ENCODE assay signal across 10 mouse cellular contexts in the genomic region with DNA sequence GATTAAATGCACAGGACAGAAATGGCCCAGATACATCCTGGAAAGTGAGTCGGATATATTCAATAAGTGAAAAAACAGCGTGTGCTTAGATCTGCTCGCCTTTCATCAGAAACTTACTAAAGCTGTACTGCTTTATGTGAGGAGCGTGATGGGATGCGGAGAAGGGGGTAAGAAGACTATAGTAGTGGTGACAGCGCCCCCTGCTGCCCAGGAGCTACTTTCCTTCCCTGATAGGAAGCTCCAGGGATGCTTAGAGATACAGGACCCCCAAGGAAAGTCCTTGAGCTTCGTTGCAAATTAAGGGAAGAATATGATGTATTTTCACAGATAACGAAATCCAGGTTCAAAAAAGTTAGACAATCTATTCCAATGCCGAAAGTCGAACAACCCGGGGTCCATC. TPM values are rescaled to one million over a fixed set of nuclear protein-coding genes. Genes with fewer than 3 reads are reported as not detected.
DNase-seq lines count a peak whose midpoint lies in the region; ATAC-seq and TF ChIP-seq lines count a peak whose summit lies in the region.
"Had no signal": no experiment of that assay in that cellular context is flagged by ENCODE, and none has a peak within 500 bp of the region (broad histone marks: within the 10 kb centered on the region; RNA-seq: fewer than 3 reads in every experiment).

No protein-coding gene starts in this region.

- no peak overlapping the region for H3K4me3 ChIP-seq in kidney, adult 2 months (ENCODE audit: insufficient read depth, low read depth, low read length)
- H3K4me3 ChIP-seq in kidney, embryonic 14.5 days (ENCODE audit: low read length) = no peak overlapping the region
- no peak overlapping the region for H3K4me3 ChIP-seq in hindbrain, embryonic 11.5 days (ENCODE audit: low read depth, low read length)

- H3K27ac ChIP-seq in kidney, adult 2 months (ENCODE audit: insufficient read depth, low read depth, low read length) = no peak overlapping the region
- no peak overlapping the region for H3K27ac ChIP-seq in kidney, embryonic 14.5 days (ENCODE audit: low read depth, low read length)
- H3K27ac ChIP-seq in hindbrain, embryonic 11.5 days (ENCODE audit: low read depth, low read length) = no peak overlapping the region

- no peaks in the 10 kb centered on the region for H3K36me3 ChIP-seq in kidney, adult 2 months (ENCODE audit: control insufficient read depth, insufficient read depth, low read length)
- no peaks in the 10 kb centered on the region for H3K36me3 ChIP-seq in kidney, embryonic 14.5 days (ENCODE audit: control insufficient read depth, insufficient read depth, low read length)
- H3K36me3 ChIP-seq in hindbrain, embryonic 11.5 days (ENCODE audit: control insufficient read depth, insufficient read depth, low read length) = no peaks in the 10 kb centered on the region

- no peak for ATAC-seq in kidney, embryonic 14.5 days (ENCODE audit: low FRiP score, low TSS enrichment)
- ATAC-seq in hindbrain, embryonic 11.5 days (ENCODE audit: low FRiP score) = no peak

- no peak for TF ChIP-seq POLR2A in kidney, adult 2 months (IDR thresholded peaks at IDR 0.05; ENCODE audit: low read depth, low read length)

- H3K9ac ChIP-seq in kidney, embryonic 14.5 days (ENCODE audit: low read depth, low read length) = no peak overlapping the region
- no peak overlapping the region for H3K9ac ChIP-seq in hindbrain, embryonic 11.5 days (ENCODE audit: low read depth, low read length)

- TF ChIP-seq CTCF in kidney, adult 2 months (conservative IDR thresholded peaks at IDR 0.05; ENCODE audit: insufficient read depth, insufficient read length, low read depth, low read length) = peak; percentile 51

- H3K27me3 ChIP-seq in kidney, adult 2 months (replicated peaks; ENCODE audit: control insufficient read depth, insufficient read depth, low read length) = no peaks in the 10 kb centered on the region
- H3K27me3 ChIP-seq in kidney, embryonic 14.5 days (ENCODE audit: control insufficient read depth, insufficient read depth, low read length) = no peaks in the 10 kb centered on the region
- no peaks in the 10 kb centered on the region for H3K27me3 ChIP-seq in hindbrain, embryonic 11.5 days (ENCODE audit: control insufficient read depth, insufficient read depth, low read length)

- no peaks in the 10 kb centered on the region for H3K9me3 ChIP-seq in kidney, embryonic 14.5 days (ENCODE audit: control insufficient read depth, low read length)
- H3K9me3 ChIP-seq in hindbrain, embryonic 11.5 days (ENCODE audit: control insufficient read depth, low read length) = no peaks in the 10 kb centered on the region

- peak; percentile 14 for DNase-seq in kidney, adult 2 months
- peak; percentile 18 for DNase-seq in Muller cell, postnatal 12 days (ENCODE audit: inconsistent ontology term)
- DNase-seq in cerebellum, adult 8-10 months = peak; percentile 16
- DNase-seq in hindbrain, embryonic 11.5 days (ENCODE audit: low spot score) = peak; percentile 87
- peak; percentile 60 to 78 for DNase-seq in left cerebral cortex, postnatal 25 days (ENCODE audit: low spot score in 2 of 2)
- peak; percentile 86 for DNase-seq in right cerebral cortex, postnatal 14 days
- no peak for DNase-seq in heart, postnatal 25 days (ENCODE audit: low spot score)

- H3K4me2 ChIP-seq in kidney, embryonic 14.5 days (replicated peaks; ENCODE audit: low read depth, low read length) = no peak overlapping the region
- H3K4me2 ChIP-seq in hindbrain, embryonic 11.5 days (replicated peaks; ENCODE audit: low read depth, low read length) = no peak overlapping the region; the same call in 1 of the 2 replicates

- no peaks in the 10 kb centered on the region for H3K4me1 ChIP-seq in kidney, adult 2 months (ENCODE audit: control insufficient read depth, insufficient read depth, low read length)
- no peaks in the 10 kb centered on the region for H3K4me1 ChIP-seq in kidney, embryonic 14.5 days (ENCODE audit: control insufficient read depth, insufficient read depth, low read length)
- no peaks in the 10 kb centered on the region for H3K4me1 ChIP-seq in hindbrain, embryonic 11.5 days (replicated peaks; ENCODE audit: control insufficient read depth, insufficient read depth, low read length)

- intact Hi-C loops in left cerebral cortex, postnatal 25 days (cut with DNase I) = no loop called here
- intact Hi-C loops in heart, postnatal 25 days (cut with DNase I) = no loop called here

- WGBS in kidney, adult 2 months = 37% methylated on average over 11 of the region's 11 CpGs
- WGBS in kidney, embryonic 14.5 days = 37% methylated on average over 11 of the region's 11 CpGs
- 32% methylated on average over 11 of the region's 11 CpGs for WGBS in hindbrain, embryonic 11.5 days

RNA-seq across cellular contexts. Expression of gene Dmrtb1, which starts 17.1 kb away (rescaled TPM):
- polyA plus RNA-seq in kidney, adult 2 months (2012; rRNA removed) = 0.11 and 0.20 TPM in 2 replicates
- not detected in 2 replicates for polyA plus RNA-seq in kidney, embryonic 14.5 days (2014; fragmentation: Nextera tagmentation; extraction: Ambion mirVana)
- polyA plus RNA-seq in hindbrain, embryonic 11.5 days (2014; fragmentation: Nextera tagmentation; extraction: Ambion mirVana) = 13.8 and 16.6 TPM in 2 replicates
- total RNA-seq in left cerebral cortex, postnatal 25 days (2021) = 1 to 10 TPM in 1 of 2 experiments, under 1 TPM in 1; 0.76 to 1.1 TPM
- total RNA-seq in heart, postnatal 25 days (2021) = not detected
- polyA plus RNA-seq: liver, embryonic 16.5 days; stomach, embryonic 16.5 days had no signal

Comparison
In these comparisons a context has a peak if more than half of its experiments do, and no peak if none do; other contexts are left out.
1. RNA of gene Dmrtb1, which starts 17.1 kb away (polyA plus RNA-seq): 13.8 to 16.6 TPM in hindbrain, embryonic 11.5 days; 0.11 to 0.20 TPM in kidney, adult 2 months and not detected in kidney, embryonic 14.5 days; every median in the first group is over 10 times any median in the second.